Mouse (Mus musculus): ENCODE data around the gene Gm6309.
A peak's percentile ranks its signal among the peaks of the same experiment; 100 is the strongest.
"Not testable (repeated sequence)": the region's sequence is repeated elsewhere in the genome, so short reads cannot be mapped to it uniquely, and the experiment has no call there.

The Gm6309 gene

DNA sequence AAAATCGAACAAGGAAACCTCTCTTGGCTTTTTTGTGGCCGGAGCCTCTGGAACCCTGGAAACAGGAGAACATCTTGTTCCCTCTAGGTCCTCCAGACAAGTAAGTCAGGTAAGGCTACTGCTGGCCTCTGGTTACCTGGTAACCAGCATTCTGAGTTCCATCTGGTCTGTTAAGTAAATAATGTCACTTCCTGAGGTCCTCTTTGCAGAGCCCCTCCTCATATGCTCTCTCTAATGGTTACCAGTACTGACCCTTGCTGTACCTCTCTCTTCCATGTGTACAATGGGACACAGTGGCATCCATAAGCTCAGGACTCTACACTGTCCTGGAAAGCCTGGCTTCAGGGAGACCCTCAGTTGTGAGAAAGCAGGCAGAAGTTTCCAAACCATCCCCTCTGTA, at the start of gene Gm6309:
Gene Gm6309 (minus strand): TSS at position 101 of the 400 bp plus-strand sequence.
- DNase-seq, result not testable (repeated sequence)

GRCm38 (mm10) chr5:146205537-146205936, 35.0 kb upstream of the Gm6309 start:
- no peak for DNase-seq

DNA sequence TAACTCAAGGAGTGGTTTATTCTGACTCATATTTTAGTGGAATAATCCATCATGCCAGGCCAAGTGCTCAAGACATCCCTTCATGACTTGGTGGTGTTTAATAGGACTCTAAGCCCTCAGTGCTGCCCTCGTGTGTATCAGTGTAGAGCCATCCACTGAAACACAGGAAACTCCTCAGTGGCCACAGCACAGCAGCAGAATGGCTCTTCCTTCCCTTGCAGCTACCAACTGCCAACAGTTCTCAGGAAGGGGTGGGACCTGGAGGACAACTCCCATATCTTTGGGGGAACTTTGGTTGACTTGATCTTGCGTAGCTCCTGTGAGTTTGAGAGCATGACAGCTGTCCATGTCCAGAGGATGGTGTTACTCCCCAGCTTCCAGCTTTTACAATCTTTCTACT, 33.4 kb upstream of the Gm6309 start:
- DNase-seq, result no peak

DNA sequence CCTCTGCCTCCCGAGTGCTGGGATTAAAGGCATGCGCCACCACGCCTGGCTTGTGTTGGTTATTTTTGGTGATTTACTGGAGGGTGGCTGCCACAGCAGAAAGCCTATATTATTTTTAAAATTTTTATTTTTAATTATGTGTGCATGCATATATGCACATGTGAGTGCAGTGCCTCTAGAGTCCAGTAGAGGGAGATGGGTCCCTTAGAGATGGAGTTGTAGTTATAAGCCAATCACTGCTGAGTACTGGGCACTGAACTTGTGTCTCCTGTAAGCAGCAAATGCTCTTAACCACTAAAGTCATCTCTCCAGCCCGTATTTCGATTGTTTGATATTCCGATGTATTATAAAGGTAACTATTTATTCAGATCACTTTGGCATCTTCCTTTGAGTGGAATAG, 30.1 kb upstream of the Gm6309 start:
- DNase-seq, result no peak

- DNase-seq, result no peak
Observed at GRCm38 (mm10) chr5:146199540-146199939, 29.0 kb upstream of the Gm6309 start.

DNA sequence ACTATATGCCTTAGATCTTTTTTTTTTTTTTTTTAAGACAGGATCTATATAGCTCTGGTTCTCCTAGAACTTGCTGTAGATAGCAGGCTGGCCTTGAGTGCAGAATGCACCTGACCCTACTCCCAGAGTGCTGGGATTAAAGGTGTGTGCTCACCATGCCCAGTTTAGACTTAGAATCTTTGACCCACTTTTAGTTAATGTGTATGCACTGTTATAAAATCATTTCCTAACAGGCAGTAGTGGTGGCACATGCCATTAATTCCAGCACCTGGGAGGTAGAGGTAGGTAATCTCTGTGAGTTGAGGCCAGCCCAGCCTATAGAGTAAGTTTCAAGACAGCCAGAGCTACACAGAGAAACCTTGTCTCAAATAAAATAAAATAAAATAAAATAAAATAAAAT, 28.6 kb upstream of the Gm6309 start:
- DNase-seq, result no peak

DNA sequence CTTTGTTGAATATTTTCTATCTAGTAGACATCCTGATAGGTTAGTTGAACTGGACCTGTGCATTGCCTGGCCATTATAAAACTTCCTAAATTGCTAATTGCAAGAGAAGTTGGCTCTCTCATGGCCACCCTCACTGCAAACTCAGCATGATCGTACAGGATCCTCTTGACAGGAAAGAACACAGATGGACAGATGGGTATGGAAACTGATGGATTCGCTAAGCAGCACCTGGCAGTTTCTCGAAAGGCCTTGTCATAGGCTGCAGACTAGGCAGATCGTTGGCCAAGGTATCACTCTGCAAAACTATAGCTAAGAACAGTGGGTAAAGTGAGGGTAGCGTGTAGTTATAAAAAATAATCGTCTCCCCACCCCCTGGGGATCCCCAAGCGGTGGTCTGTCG, 22.8 kb upstream of the Gm6309 start:
- DNase-seq, result no peak

GRCm38 (mm10) chr5:146190501-146191269, 20.2 kb upstream of the Gm6309 start:
- DNase-seq, result no peak

GRCm38 (mm10) chr5:146190093-146190492, 19.6 kb upstream of the Gm6309 start:
- DNase-seq, result no peak

DNA sequence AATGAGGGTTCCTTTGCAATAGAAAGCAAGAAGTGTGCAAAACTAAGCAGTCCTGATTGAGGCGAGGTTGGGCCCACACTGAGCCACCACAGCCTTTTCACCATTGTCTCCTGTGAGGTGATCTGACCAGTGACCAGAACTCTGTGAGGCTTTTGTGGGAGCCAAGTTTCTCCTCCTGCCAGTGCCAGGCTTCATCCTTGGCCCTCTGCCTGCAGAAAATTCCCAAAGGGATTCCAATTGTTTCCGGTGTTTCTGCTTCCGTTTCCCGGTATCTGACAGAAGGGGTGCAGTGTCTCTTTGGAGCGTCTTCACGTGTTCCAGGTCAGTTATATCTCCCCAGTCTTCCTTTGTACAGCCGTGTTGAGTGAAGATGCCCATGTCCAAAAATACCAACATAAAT, 18.2 kb upstream of the Gm6309 start:
- DNase-seq, result no peak

GRCm38 (mm10) chr5:146188144-146188543, 17.6 kb upstream of the Gm6309 start:
- DNase-seq, result no peak

DNA sequence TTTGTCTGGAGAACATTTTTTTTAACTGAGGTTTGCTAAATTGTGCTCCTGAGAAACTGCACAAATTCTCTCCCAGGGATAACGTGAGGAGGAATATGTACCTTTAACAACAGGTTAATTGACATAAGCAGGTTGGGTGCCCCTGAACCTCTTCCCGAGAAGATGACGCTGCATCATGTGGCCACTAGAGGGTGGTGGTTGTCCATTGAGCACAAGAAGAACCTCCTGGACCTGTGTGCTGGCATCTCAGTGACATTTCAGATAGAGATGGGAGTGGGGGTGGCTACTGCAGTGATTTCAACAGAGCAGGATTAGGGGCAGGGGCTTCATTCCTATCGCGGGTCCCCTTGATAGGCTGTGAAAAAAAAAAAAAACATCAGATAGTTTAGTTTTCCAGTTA, 16.9 kb upstream of the Gm6309 start:
- DNase-seq, result peak; percentile 46 to 65

- not testable (repeated sequence) for DNase-seq
Observed at GRCm38 (mm10) chr5:146185204-146185603, 14.7 kb upstream of the Gm6309 start, which contains the start of gene 1700001J03Rik. Gene 1700001J03Rik, minus strand, starts transcription at chr5:146185304.

DNA sequence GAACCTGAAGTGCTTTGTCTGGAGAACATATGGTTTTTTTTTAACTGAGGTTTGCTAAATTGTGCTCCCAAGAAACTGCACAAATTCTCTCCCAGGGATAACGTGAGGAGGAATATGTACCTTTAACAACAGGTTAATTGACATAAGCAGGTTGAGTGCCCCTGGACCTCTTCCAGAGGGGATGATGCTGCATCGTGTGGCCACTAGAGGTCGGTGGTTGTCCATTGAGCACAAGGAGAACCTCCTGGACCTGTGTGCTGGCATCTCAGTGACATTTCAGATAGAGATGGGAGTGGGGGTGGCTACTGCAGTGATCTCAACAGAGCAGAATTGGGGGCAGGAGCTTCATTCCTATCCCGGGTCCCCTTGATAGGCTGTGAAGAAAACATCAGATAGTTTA, 2.2 kb upstream of the Gm6309 start:
- DNase-seq, result peak in 1 of 2 experiments; percentile 6

- DNase-seq, result peak in 1 of 2 experiments; percentile 1
Observed at GRCm38 (mm10) chr5:146160439-146160838, 10.1 kb downstream of the Gm6309 start, which contains the start of gene Gm5565. Gene Gm5565, minus strand, starts transcription at chr5:146160539.

GRCm38 (mm10) chr5:146158326-146158725, 12.2 kb downstream of the Gm6309 start:
- DNase-seq, result not testable (repeated sequence)

DNA sequence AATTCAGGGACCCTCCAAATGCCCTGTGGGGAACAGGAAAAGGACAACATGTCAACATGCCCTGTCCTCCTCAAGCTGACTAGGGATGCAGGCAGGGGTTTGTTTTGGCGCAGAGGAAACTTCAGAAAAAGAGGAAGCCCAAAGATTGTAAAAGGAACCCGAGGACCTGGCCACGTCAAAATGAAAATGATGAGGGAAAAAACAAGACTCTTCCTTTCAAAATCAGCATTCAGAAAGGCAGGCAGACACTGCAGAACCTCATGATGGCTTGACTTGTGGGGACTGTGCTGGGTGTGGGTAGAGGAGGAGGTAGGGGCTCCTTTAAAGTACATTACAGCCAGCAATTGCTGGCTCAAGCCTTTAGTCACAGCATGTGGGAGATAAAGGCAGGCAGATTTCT, 20.1 kb downstream of the Gm6309 start:
- DNase-seq, result no peak

DNA sequence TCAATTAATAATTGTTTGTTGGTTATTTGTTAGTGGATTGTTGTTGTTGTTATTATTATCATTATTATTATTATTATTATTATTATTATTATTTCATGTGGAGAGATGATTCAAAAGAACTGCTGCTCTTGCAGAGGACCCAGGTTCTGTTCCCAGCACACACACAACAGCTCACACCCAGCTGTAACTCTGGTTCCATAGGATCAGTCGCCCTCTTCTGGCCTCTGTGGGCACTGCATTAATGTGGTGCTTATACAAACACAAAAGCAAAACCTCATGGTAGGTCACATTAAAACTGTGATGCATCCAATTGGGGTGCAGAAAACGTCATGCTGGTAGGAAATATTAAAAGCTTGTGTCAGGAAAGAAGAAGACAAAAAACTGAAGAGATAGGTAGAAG, 22.6 kb downstream of the Gm6309 start:
- DNase-seq, result no peak

Data from lung, postnatal 4 days (tissue).